Mouse (Mus musculus): ENCODE data around the gene Pard6b. TPM values are rescaled to one million over a fixed set of nuclear protein-coding genes. Genes with fewer than 3 reads are reported as not detected.

The Pard6b gene
- polyA plus RNA-seq, 1 experiment: not detected

- 31% methylated on average over 13 of the region's 13 CpGs for WGBS
- Histone ChIP-seq H3K4me3 (ENCODE audit: insufficient read depth, low read depth, low read length) (no peak overlapping the region), H3K4me1 (ENCODE audit: control insufficient read depth, insufficient read depth, low read length) (peaks cover 3% of the 10 kb centered on the region), H3K27ac (ENCODE audit: insufficient read depth, low read depth, low read length) (no peak overlapping the region)
- TF ChIP-seq POLR2A (IDR thresholded peaks at IDR 0.05; ENCODE audit: insufficient read depth, low read depth, low read length): no peak
- TF ChIP-seq CTCF (IDR thresholded peaks at IDR 0.05; ENCODE audit: insufficient read depth, low read depth, low read length): no peak
Observed at GRCm38 (mm10) chr2:168058488-168059199, 22.2 kb upstream of the Pard6b start.

GRCm38 (mm10) chr2:168059200-168059790, 21.5 kb upstream of the Pard6b start:
- WGBS: 80% methylated on average over 6 of the region's 6 CpGs
- no peak for TF ChIP-seq CTCF (IDR thresholded peaks at IDR 0.05; ENCODE audit: insufficient read depth, low read depth, low read length)
- no peak for TF ChIP-seq POLR2A (IDR thresholded peaks at IDR 0.05; ENCODE audit: insufficient read depth, low read depth, low read length)
- Histone ChIP-seq H3K4me3 (ENCODE audit: insufficient read depth, low read depth, low read length) (no peak overlapping the region), H3K4me1 (ENCODE audit: control insufficient read depth, insufficient read depth, low read length) (peaks cover 5% of the 10 kb centered on the region), H3K27ac (ENCODE audit: insufficient read depth, low read depth, low read length) (no peak overlapping the region)

- peaks cover 5% of the 10 kb centered on the region for H3K4me1 ChIP-seq (ENCODE audit: control insufficient read depth, insufficient read depth, low read length)
Observed at GRCm38 (mm10) chr2:168063712-168064111, 17.1 kb upstream of the Pard6b start.

GRCm38 (mm10) chr2:168065511-168065910, 15.3 kb upstream of the Pard6b start:
- TF ChIP-seq POLR2A (IDR thresholded peaks at IDR 0.05; ENCODE audit: insufficient read depth, low read depth, low read length): no peak
- TF ChIP-seq CTCF (IDR thresholded peaks at IDR 0.05; ENCODE audit: insufficient read depth, low read depth, low read length): no peak
- no peak overlapping the region for H3K27ac ChIP-seq (ENCODE audit: insufficient read depth, low read depth, low read length)
- peaks cover 5% of the 10 kb centered on the region for H3K4me1 ChIP-seq (ENCODE audit: control insufficient read depth, insufficient read depth, low read length)
- H3K4me3 ChIP-seq (ENCODE audit: insufficient read depth, low read depth, low read length): no peak overlapping the region
- 91% methylated on average over 7 of the region's 7 CpGs for WGBS

More at GRCm38 (mm10) chr2:168063712-168064111, 17.1 kb upstream of the Pard6b start:
- H3K4me3 ChIP-seq (ENCODE audit: insufficient read depth, low read depth, low read length): no peak overlapping the region
- H3K27ac ChIP-seq (ENCODE audit: insufficient read depth, low read depth, low read length): no peak overlapping the region
- no peak for TF ChIP-seq POLR2A (IDR thresholded peaks at IDR 0.05; ENCODE audit: insufficient read depth, low read depth, low read length)
- no peak for TF ChIP-seq CTCF (IDR thresholded peaks at IDR 0.05; ENCODE audit: insufficient read depth, low read depth, low read length)
- 73% methylated on average over 12 of the region's 12 CpGs for WGBS

GRCm38 (mm10) chr2:168066783-168067182, 14.0 kb upstream of the Pard6b start:
- Histone ChIP-seq H3K27ac (ENCODE audit: insufficient read depth, low read depth, low read length) (no peak overlapping the region), H3K4me1 (ENCODE audit: control insufficient read depth, insufficient read depth, low read length) (peaks cover 7% of the 10 kb centered on the region), H3K4me3 (ENCODE audit: insufficient read depth, low read depth, low read length) (no peak overlapping the region)
- WGBS: 82% methylated on average over 8 of the region's 8 CpGs
- no peak for TF ChIP-seq CTCF (IDR thresholded peaks at IDR 0.05; ENCODE audit: insufficient read depth, low read depth, low read length)
- TF ChIP-seq POLR2A (IDR thresholded peaks at IDR 0.05; ENCODE audit: insufficient read depth, low read depth, low read length): no peak

- Histone ChIP-seq H3K4me1 (ENCODE audit: control insufficient read depth, insufficient read depth, low read length) (peaks cover 14% of the 10 kb centered on the region), H3K27ac (ENCODE audit: insufficient read depth, low read depth, low read length) (no peak overlapping the region), H3K4me3 (ENCODE audit: insufficient read depth, low read depth, low read length) (no peak overlapping the region)
- TF ChIP-seq CTCF (IDR thresholded peaks at IDR 0.05; ENCODE audit: insufficient read depth, low read depth, low read length): no peak
- TF ChIP-seq POLR2A (IDR thresholded peaks at IDR 0.05; ENCODE audit: insufficient read depth, low read depth, low read length): no peak
- WGBS: 82% methylated on average over 5 of the region's 5 CpGs
Observed at GRCm38 (mm10) chr2:168070425-168070824, 10.4 kb upstream of the Pard6b start.

- Histone ChIP-seq H3K27ac (ENCODE audit: insufficient read depth, low read depth, low read length) (peak overlapping the region; percentile 55), H3K4me3 (ENCODE audit: insufficient read depth, low read depth, low read length) (no peak overlapping the region), H3K4me1 (ENCODE audit: control insufficient read depth, insufficient read depth, low read length) (peaks cover 14% of the 10 kb centered on the region)
- WGBS: 5% methylated on average over 12 of the region's 12 CpGs
- TF ChIP-seq CTCF (IDR thresholded peaks at IDR 0.05; ENCODE audit: insufficient read depth, low read depth, low read length) (no peak), POLR2A (IDR thresholded peaks at IDR 0.05; ENCODE audit: insufficient read depth, low read depth, low read length) (no peak)
Observed at GRCm38 (mm10) chr2:168072436-168073131, 8.2 kb upstream of the Pard6b start.

GRCm38 (mm10) chr2:168073722-168074121, 7.1 kb upstream of the Pard6b start:
- no peak overlapping the region for H3K4me3 ChIP-seq (ENCODE audit: insufficient read depth, low read depth, low read length)
- WGBS: 70% methylated on average over 5 of the region's 5 CpGs
- TF ChIP-seq CTCF (IDR thresholded peaks at IDR 0.05; ENCODE audit: insufficient read depth, low read depth, low read length) (no peak), POLR2A (IDR thresholded peaks at IDR 0.05; ENCODE audit: insufficient read depth, low read depth, low read length) (no peak)
- no peak overlapping the region for H3K27ac ChIP-seq (ENCODE audit: insufficient read depth, low read depth, low read length)
- peaks cover 14% of the 10 kb centered on the region for H3K4me1 ChIP-seq (ENCODE audit: control insufficient read depth, insufficient read depth, low read length)

- TF ChIP-seq CTCF (IDR thresholded peaks at IDR 0.05; ENCODE audit: insufficient read depth, low read depth, low read length) (no peak), POLR2A (IDR thresholded peaks at IDR 0.05; ENCODE audit: insufficient read depth, low read depth, low read length) (no peak)
- Histone ChIP-seq H3K4me1 (ENCODE audit: control insufficient read depth, insufficient read depth, low read length) (peaks cover 14% of the 10 kb centered on the region), H3K4me3 (ENCODE audit: insufficient read depth, low read depth, low read length) (no peak overlapping the region), H3K27ac (ENCODE audit: insufficient read depth, low read depth, low read length) (no peak overlapping the region)
- 75% methylated on average over 3 of the region's 3 CpGs for WGBS
Observed at GRCm38 (mm10) chr2:168074457-168074856, 6.3 kb upstream of the Pard6b start.

Data from olfactory bulb, adult 2 months (tissue).